Mouse (Mus musculus) adrenal gland, postnatal 4 days (tissue): ENCODE measurements around the gene AC161166.1. TPM values are rescaled to one million over a fixed set of nuclear protein-coding genes. Genes with fewer than 3 reads are reported as not detected.
"Not testable (repeated sequence)": the region's sequence is repeated elsewhere in the genome, so short reads cannot be mapped to it uniquely, and the experiment has no call there.

ENCODE experiments used
- DNase-seq, 2 experiments: peaks; one replicate each; pipeline ENCODE4 v3.0.0; 2021 to 2022; ENCODE audit warnings: low spot score in 2 of 2, mixed read lengths in 2 of 2
- total RNA-seq, 2 experiments: library from RNA; stranded (reverse); gene quantifications; 2 replicates each; pipeline ENCODE4 v1.2.3; 2021

AC161166.1 gene
- total RNA-seq, 2 experiments from 2014 or later: not detected

GRCm38 (mm10) chr7:24528861-24529260, 16.6 kb upstream of the AC161166.1 start:
- DNase-seq: no peak

- DNase-seq: no peak
Measured at GRCm38 (mm10) chr7:24525686-24526420, 13.6 kb upstream of the AC161166.1 start.

DNA sequence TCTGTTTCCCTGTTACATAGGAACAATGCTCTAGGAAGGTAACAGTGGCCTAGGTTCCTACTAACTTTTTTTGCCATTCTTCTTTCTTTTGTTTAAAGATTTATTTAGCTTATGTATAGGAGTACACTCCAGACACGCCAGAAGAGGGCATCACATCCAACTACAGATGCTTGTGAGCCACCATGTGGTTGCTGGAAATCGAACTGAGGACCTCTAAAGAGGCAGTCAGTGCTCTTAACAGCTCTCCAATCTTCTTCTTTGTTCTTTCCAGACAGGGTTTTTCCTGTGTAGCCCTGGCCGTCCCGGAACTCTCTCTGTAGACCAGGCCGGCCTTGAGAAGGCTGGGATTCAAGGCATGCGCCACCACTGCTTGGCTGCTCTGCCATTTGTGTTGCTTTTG, 12.7 kb upstream of the AC161166.1 start:
- no peak for DNase-seq

DNA sequence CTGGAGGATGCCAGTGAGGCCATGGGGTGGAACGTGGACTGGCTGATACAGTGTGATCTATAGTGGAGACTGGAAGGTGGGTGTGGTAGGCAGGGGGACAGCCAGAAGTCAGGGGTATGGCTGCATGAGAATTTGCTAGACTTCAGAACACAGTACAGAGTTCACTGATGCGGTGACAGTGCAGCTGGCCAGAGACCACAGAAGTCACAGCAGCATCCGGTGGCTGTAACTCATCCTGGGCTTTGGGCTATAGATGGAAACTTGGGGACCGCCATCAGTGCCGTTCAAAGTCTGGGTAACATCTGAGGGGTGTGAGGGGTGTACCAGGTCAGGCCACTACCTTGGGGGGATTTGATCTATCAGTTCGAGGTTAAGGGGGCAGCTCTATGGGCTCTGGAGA, 11.5 kb upstream of the AC161166.1 start:
- no peak for DNase-seq

DNA sequence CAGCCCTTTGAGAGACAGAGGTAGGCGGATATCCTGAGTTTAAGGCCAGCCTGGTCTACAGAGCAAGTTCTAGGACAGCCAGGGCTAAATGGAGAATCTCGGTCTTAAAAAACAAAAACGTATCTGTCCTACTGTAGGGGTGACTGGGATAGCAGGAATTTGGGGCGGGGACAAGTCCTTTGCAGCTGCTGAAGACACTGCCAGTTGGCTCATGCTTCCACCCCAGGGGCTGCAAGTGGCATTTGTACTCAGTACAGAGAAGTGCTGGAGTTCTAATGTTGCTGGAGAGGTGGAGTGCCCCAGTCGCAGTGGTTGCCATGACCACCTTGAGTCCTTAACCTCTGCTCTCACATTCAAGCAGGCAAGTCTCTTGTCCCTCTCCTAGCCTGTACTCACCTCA, 10.6 kb upstream of the AC161166.1 start:
- no peak for DNase-seq

- not testable (repeated sequence) for DNase-seq
Measured at GRCm38 (mm10) chr7:24520054-24520453, 7.8 kb upstream of the AC161166.1 start.

GRCm38 (mm10) chr7:24519130-24519529, 6.9 kb upstream of the AC161166.1 start:
- no peak for DNase-seq

- no peak for DNase-seq
Measured at GRCm38 (mm10) chr7:24517654-24518053, 5.4 kb upstream of the AC161166.1 start.

- no peak for DNase-seq
Measured at GRCm38 (mm10) chr7:24517077-24517476, 4.8 kb upstream of the AC161166.1 start.

GRCm38 (mm10) chr7:24516319-24516718, 4.1 kb upstream of the AC161166.1 start:
- not testable (repeated sequence) for DNase-seq

- DNase-seq: no peak
Measured at GRCm38 (mm10) chr7:24507726-24508114, 4.5 kb downstream of the AC161166.1 start.

DNA sequence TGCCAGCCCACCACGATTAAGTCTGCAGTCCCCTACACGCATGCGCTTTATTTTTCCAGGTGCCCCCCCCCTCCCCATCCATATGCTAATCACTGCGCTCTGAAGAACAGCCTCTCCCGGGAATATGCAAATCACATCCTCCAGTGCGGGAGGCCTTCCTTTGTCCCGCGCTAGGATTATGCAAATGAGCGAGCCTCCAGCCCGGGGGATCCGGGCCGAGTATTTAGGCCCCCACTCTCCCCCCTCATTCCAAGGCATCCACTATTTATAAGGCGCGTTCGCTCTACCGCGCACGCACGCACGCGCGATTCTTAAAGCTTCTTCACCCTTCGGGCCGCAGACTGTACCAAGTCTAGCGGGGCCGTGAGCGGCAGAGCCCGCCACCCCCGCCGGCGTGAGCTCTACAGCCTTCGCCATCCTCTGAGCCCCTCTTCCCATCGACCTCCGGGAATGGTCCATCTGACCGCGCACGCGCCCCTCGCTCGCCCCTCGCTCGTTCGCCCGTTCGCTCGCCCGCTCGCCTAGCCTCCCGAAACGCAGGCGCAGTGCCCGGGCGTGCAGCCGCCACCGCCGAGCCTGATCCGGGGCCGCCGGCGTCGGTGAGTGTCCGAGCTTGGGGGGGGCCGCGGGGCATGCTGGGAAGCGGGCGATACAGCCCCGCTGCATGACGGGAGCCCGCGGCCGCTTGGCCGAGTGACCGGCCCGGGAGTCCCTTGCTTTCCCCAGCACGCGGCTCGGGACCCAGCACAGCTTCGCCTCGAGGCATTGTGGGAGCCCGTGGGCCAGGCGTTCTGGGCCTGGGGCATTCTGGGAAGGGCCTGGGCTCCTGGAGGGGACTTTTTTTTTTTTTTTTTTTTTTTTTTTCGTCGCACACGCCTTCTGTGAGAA, 5.2 kb downstream of the AC161166.1 start, which contains the start of gene Zfp428:
TSS of gene Zfp428 (plus strand) at position 169 of the 888 bp plus-strand sequence.
- DNase-seq: peak; percentile 65 to 72

DNA sequence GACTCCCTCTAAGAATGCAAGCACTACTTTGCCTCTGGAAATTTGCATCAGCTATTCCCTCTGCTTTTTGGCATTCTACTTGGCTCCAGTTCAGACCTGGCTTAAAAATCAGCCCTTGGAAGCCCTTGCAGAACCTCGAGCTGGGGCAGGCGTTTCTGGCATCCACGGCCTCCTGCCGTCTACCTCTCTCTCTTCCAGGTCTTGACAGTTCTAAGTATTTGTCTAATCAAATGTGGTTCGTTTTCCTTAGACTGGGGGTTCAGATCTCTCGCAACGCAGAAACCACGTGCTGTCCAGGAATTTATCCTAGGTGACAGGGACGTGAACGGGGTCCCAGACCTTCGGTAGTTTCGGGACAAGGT, 5.8 kb downstream of the AC161166.1 start:
- DNase-seq: no peak

GRCm38 (mm10) chr7:24506065-24506459, 6.2 kb downstream of the AC161166.1 start:
- no peak for DNase-seq

DNA sequence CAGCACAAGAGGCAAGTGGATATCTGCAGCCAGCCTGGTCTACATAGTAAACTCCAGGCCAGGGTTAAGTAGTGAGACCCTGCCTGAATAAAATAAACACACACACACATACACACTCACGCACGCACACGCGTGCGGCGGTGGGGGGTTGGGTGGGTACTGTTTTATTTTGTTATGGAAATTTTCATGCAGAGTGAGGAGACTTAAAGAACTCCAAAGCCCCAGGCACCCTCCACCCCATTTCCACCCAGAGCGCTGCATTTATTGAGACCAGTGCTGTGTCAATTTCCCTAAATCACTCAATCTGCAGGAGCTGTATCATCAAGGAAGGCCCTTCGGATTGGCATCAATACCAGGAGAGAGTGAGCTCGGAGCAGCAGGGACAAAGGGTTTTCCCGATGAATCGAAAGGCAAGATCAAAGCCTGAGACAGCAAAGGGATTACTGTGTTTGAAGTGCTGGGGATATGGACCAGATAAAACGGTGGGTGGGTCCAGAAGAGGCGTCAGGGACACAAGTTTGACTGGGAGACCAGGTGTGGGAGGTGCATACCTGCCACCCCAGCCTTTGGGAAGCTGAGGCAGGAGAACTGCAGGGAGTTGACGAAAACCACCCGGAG, 6.7 kb downstream of the AC161166.1 start:
- no peak for DNase-seq

DNA sequence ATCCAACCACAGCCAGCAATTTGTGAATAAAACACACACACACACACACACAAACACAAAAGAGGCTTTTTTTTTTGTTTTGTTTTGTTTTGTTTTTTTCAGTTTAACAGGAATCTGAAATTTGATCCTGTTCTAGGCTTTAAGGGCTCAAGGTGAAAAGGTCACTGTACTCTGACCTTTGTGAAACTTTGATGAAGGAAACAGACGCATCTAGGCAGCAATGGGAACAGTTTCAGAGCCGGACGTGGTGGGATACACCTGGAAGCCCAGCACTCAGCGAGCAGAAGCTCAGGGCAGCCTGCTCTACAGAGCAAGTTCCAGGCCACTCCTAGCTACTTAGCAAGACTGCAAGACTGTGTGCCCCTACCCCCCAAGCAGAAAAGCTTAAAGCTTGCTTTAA, 7.4 kb downstream of the AC161166.1 start:
- DNase-seq: no peak

GRCm38 (mm10) chr7:24504004-24504403, 8.3 kb downstream of the AC161166.1 start:
- DNase-seq: no peak

GRCm38 (mm10) chr7:24501492-24501891, 10.8 kb downstream of the AC161166.1 start:
- no peak for DNase-seq

DNA sequence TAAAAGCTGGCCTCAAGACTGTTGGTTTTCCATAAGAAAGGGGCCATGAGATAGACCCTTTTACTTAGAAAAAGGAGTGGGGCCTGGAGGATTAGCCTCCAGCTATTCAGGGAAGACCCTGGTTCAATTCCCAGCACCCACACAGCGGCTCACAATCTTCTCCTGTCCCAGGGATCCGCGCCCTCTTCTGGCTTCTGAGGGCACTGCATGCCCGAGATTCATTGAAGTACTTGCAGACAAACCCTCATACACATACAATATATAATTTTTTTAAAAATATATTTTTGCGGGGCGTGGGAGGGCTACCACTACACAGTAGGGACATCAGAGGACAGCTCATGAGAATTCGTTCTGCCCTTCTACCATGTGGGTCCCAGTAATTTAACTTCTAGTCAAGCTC, 11.3 kb downstream of the AC161166.1 start:
- no peak for DNase-seq

- no peak for DNase-seq
Measured at GRCm38 (mm10) chr7:24499856-24500577, 12.2 kb downstream of the AC161166.1 start.

DNA sequence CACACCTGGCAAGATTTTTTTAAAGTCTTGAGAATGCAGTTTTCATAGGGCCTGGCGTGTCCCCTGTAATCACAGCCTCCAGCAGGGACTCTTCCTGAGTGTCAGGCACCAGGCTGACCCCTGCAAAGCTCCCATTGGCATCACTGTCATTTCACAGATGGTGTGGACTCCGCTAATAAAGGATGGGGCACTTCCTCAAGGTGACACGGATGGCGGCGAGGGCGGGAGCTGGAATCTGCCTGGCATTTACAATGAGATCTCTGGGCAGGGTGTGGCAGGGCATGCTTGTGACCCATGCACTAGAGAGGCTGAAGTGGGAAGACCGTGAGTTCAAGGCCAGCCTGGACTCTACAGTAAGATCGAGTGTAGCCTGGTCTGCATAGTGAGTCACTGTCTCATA, 24.0 kb downstream of the AC161166.1 start:
- DNase-seq: no peak
